ENCODE assay signal across 15 mouse cellular contexts in the genomic region with DNA sequence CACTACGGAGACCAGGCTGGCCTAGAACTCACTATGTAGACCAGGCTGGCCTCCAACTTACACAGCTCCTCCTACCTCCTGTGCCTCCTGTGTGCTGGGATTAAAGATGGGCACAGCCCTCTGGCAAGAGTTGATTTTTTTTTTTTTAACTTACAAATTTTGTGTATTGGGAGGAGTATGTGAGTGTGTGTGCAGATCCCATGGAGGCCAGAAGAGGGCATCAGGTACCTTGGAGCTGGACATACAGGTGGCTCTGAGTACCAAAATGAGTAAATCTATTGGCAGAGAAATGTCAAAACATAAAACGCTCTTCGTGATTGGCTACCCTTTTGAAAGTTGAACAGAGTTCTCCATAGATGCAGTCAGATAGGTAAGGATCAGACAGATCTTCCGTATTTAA. TPM values are rescaled to one million over a fixed set of nuclear protein-coding genes. Genes with fewer than 3 reads are reported as not detected.
DNase-seq lines count a peak whose midpoint lies in the region; ATAC-seq and TF ChIP-seq lines count a peak whose summit lies in the region.
"Had no signal": no experiment of that assay in that cellular context is flagged by ENCODE, and none has a peak within 500 bp of the region (broad histone marks: within the 10 kb centered on the region; RNA-seq: fewer than 3 reads in every experiment).

No protein-coding gene starts in this region.

- H3K9ac ChIP-seq in CH12.LX (ENCODE audit: insufficient read depth, low read depth) (no peak overlapping the region), MEL (ENCODE audit: control insufficient read depth, low read depth, low read length, poor library complexity, severe bottlenecking) (no peak overlapping the region)
- H3K9ac ChIP-seq: lung, embryonic 14.5 days; neural tube, embryonic 15.5 days had no signal

- no peak overlapping the region for H3K4me2 ChIP-seq in CH12.LX (ENCODE audit: insufficient read depth, low read depth, poor library complexity, severe bottlenecking)
- H3K4me2 ChIP-seq: lung, embryonic 14.5 days; neural tube, embryonic 15.5 days had no signal

- H3K4me1 ChIP-seq in CH12.LX (ENCODE audit: control insufficient read depth in 1 of 2, insufficient read depth in 2 of 2), result peaks cover 0 to 6% of the 10 kb centered on the region in 2 experiments; a peak in 1 of 4 replicates
- peaks cover 3% of the 10 kb centered on the region in 2 experiments; a peak in 3 of 4 replicates for H3K4me1 ChIP-seq in MEL (ENCODE audit: control insufficient read depth in 1 of 2, insufficient read depth in 2 of 2, low read length in 2 of 2)

- TF ChIP-seq POLR2A in CH12.LX (IDR thresholded peaks at IDR 0.05; ENCODE audit: low read depth, low read length), result no peak
- TF ChIP-seq POLR2A in MEL (IDR thresholded peaks at IDR 0.05; ENCODE audit: control insufficient read depth in 1 of 2, insufficient read depth in 1 of 2, low read depth in 1 of 2, low read length in 2 of 2, poor library complexity in 1 of 2), result no peak

- TF ChIP-seq CTCF in layer of hippocampus, adult 2 months (conservative IDR thresholded peaks at IDR 0.05), result peak; percentile 24
- TF ChIP-seq CTCF in CH12.LX (conservative IDR thresholded peaks at IDR 0.05 in 1 of 2, IDR thresholded peaks at IDR 0.05 in 1 of 2; ENCODE audit: low read depth in 2 of 2, low read length in 2 of 2) (peak; percentile 22 to 68; a peak in 2 of 4 replicates), MEL (IDR thresholded peaks at IDR 0.05 in 2 of 3, conservative IDR thresholded peaks at IDR 0.05 in 1 of 3; ENCODE audit: control insufficient read depth in 1 of 3, insufficient read depth in 1 of 3, low read depth in 2 of 3, low read length in 3 of 3, poor library complexity in 1 of 3, severe bottlenecking in 1 of 3) (peak; percentile 30 to 47 (median 32); a peak in 4 of 6 replicates)

- dilution Hi-C loops in CH12.LX (cut with MboI; ENCODE audit: extremely low pct_ligation_motif_present, extremely low pct_unique_long_range_greater_than_20kb, low sequenced_read_pairs), result no loop called here

- H3K36me3 ChIP-seq in CH12.LX (replicated peaks in 1 of 2; ENCODE audit: control insufficient read depth in 1 of 2, insufficient read depth in 1 of 2, low read length in 1 of 2) (no peaks in the 10 kb centered on the region), MEL (ENCODE audit: control insufficient read depth in 1 of 2, insufficient read depth in 2 of 2, low read length in 2 of 2) (peaks cover 0 to 3% of the 10 kb centered on the region in 2 experiments; a peak in 2 of 4 replicates)
- H3K36me3 ChIP-seq: limb, embryonic 10.5 days; neural tube, embryonic 15.5 days had no signal

- no peak overlapping the region for H3K4me3 ChIP-seq in layer of hippocampus, adult 2 months
- no peak overlapping the region for H3K4me3 ChIP-seq in CH12.LX (replicated peaks in 1 of 3; ENCODE audit: low read depth in 2 of 3, low read length in 2 of 3, poor library complexity in 1 of 3)
- no peak overlapping the region for H3K4me3 ChIP-seq in MEL (ENCODE audit: control insufficient read depth in 1 of 2, insufficient read depth in 1 of 2, low read depth in 2 of 2, low read length in 2 of 2)
- H3K4me3 ChIP-seq: limb, embryonic 10.5 days; neural tube, embryonic 15.5 days had no signal

- peaks cover 5% of the 10 kb centered on the region; the same call in 1 of the 2 replicates for H3K79me2 ChIP-seq in CH12.LX (replicated peaks; ENCODE audit: control insufficient read depth, extremely low read depth, insufficient read depth, poor library complexity, severe bottlenecking)
- H3K79me2 ChIP-seq in MEL (ENCODE audit: control insufficient read depth, insufficient read depth, low read length, poor library complexity), result peaks cover 7% of the 10 kb centered on the region

- H3K27ac ChIP-seq in layer of hippocampus, adult 2 months, result no peak overlapping the region
- H3K27ac ChIP-seq in CH12.LX (ENCODE audit: insufficient read depth, low read depth), result no peak overlapping the region
- H3K27ac ChIP-seq in MEL (ENCODE audit: control insufficient read depth, low read depth, low read length), result no peak overlapping the region
- H3K27ac ChIP-seq: limb, embryonic 10.5 days; neural tube, embryonic 15.5 days had no signal

- ATAC-seq in megakaryocyte-erythroid progenitor cell, adult 5-6 weeks (replicated peaks; ENCODE audit: low FRiP score, low TSS enrichment, poor library complexity, severe bottlenecking), result 0 out of 2 replicates have a peak, but pooled peaks have one; percentile 28
- no peak for ATAC-seq in cerebellum, adult (ENCODE audit: insufficient number of reproducible peaks, low FRiP score, low TSS enrichment)
- ATAC-seq: hindbrain, embryonic 16.5 days had no signal

- DNase-seq in layer of hippocampus, adult 2 months (ENCODE audit: low spot score in 2 of 2), result no peak
- no peak for DNase-seq in layer of hippocampus, postnatal 36 days
- DNase-seq in CH12.LX (ENCODE audit: extremely low read depth), result peak; percentile 42
- DNase-seq in MEL (ENCODE audit: low read depth, low spot score), result peak; percentile 53
- no peak for DNase-seq in kidney, adult 8-10 months
- DNase-seq: cerebellum, postnatal 10 days; heart, adult 11 months; kidney, postnatal 25 days; lung, embryonic 14.5 days; thymus, adult 18-20 months had no signal

- H3K9me3 ChIP-seq in CH12.LX (replicated peaks; ENCODE audit: low read length) (no peaks in the 10 kb centered on the region), MEL (replicated peaks; ENCODE audit: insufficient read depth, low read length) (no peaks in the 10 kb centered on the region)
- H3K9me3 ChIP-seq: limb, embryonic 10.5 days; neural tube, embryonic 15.5 days had no signal

- TF ChIP-seq RAD21 in CH12.LX (IDR thresholded peaks at IDR 0.05; ENCODE audit: low read depth, low read length) (peak; percentile 64), MEL (IDR thresholded peaks at IDR 0.05; ENCODE audit: low read depth, low read length) (peak; percentile 41)

- in situ Hi-C loops in CH12.LX (cut with MboI; ENCODE audit: low pct_ligation_motif_present, low pct_unique_long_range_greater_than_20kb, low sequenced_read_pairs), result no loop called here

- TF ChIP-seq EP300 in CH12.LX (IDR thresholded peaks at IDR 0.05; ENCODE audit: low read length), result no peak
- no peak for TF ChIP-seq EP300 in MEL (IDR thresholded peaks at IDR 0.05; ENCODE audit: low read depth in 1 of 2, low read length in 2 of 2)

- H3K27me3 ChIP-seq in CH12.LX (replicated peaks), result no peaks in the 10 kb centered on the region
- H3K27me3 ChIP-seq in MEL (ENCODE audit: control insufficient read depth in 1 of 2, insufficient read depth in 2 of 2, low read length in 2 of 2), result no peaks in the 10 kb centered on the region
- H3K27me3 ChIP-seq: neural tube, embryonic 15.5 days had no signal

TF ChIP-seq in CH12.LX, 34 proteins besides CTCF, POLR2A, EP300 and RAD21:
- TF ChIP-seq SMC3 (IDR thresholded peaks at IDR 0.05; ENCODE audit: low read depth, low read length), result peak; percentile 68
- TF ChIP-seq JUND (conservative IDR thresholded peaks at IDR 0.05; ENCODE audit: low read depth, low read length), result 0 out of 2 replicates have a peak, but pooled peaks have one; percentile 28
- no peak for TF ChIP-seq CHD2 (IDR thresholded peaks at IDR 0.05; ENCODE audit: low read length)
- peak; percentile 58 for TF ChIP-seq IRF4 (IDR thresholded peaks at IDR 0.05; ENCODE audit: low read depth, low read length)
- peak; percentile 70 for TF ChIP-seq ZNF384 (IDR thresholded peaks at IDR 0.05; ENCODE audit: low read depth, low read length)

TF ChIP-seq in MEL, 35 proteins besides CTCF, POLR2A, EP300 and RAD21:
- TF ChIP-seq ZNF384 (IDR thresholded peaks at IDR 0.05; ENCODE audit: low read depth, low read length), result peak; percentile 57; the same call in 1 of the 2 replicates
- peak; percentile 43 for TF ChIP-seq SMC3 (IDR thresholded peaks at IDR 0.05; ENCODE audit: low read depth, low read length)
- TF ChIP-seq TAL1 (IDR thresholded peaks at IDR 0.05; ENCODE audit: low read length), result no peak
- TF ChIP-seq CHD2 (IDR thresholded peaks at IDR 0.05; ENCODE audit: low read length), result no peak
- no peak for TF ChIP-seq ZMIZ1 (IDR thresholded peaks at IDR 0.05; ENCODE audit: low read depth, low read length)
- no peak for TF ChIP-seq TCF12 (IDR thresholded peaks at IDR 0.05; ENCODE audit: low read depth, low read length)
- no peak for TF ChIP-seq MAX (IDR thresholded peaks at IDR 0.05; ENCODE audit: low read length)
- no peak for TF ChIP-seq CHD1 (IDR thresholded peaks at IDR 0.05; ENCODE audit: low read depth, low read length)
- peak; percentile 33 for TF ChIP-seq ZC3H11A (IDR thresholded peaks at IDR 0.05; ENCODE audit: low read depth, low read length)

RNA-seq across cellular contexts. Expression of gene Agtpbp1, which starts 4.1 kb away (rescaled TPM):
- total RNA-seq in layer of hippocampus, adult 2 months (2021), result 100 to 1,000 TPM; 374 to 406 TPM
- 100 to 1,000 TPM; 347 to 388 TPM for total RNA-seq in layer of hippocampus, postnatal 36 days (2021)
- total RNA-seq in CH12.LX (2012; rRNA removed), result 15.0 and 19.5 TPM in 2 replicates
- total RNA-seq in CH12.LX (2014; rRNA removed), result 15.7 and 20.8 TPM in 2 replicates
- polyA plus RNA-seq in CH12.LX (2012; ENCODE audit: insufficient read length, low read depth), result 19.4 and 21.5 TPM in 2 replicates
- total RNA-seq in MEL (2012; rRNA removed), result 24.2 and 29.8 TPM in 2 replicates
- polyA plus RNA-seq in MEL (2012; ENCODE audit: insufficient read depth in 1 of 2, insufficient read length in 2 of 2, low read depth in 1 of 2, low replicate concordance in 2 of 2, missing spikeins in 1 of 2), result 100 to 1,000 TPM in 1 of 2 experiments, 10 to 100 TPM in 1; 33.7 to 117 TPM
- total RNA-seq in megakaryocyte-erythroid progenitor cell, adult 5-6 weeks (2014; fragmentation: Nextera tagmentation), result 49.2 and 59.4 TPM in 2 replicates
- 67.9 and 69.6 TPM in 2 replicates for total RNA-seq in megakaryocyte-erythroid progenitor cell, adult 5-6 weeks (2017)

RNA-seq across cellular contexts. Expression of gene Naa35, which starts 4.1 kb away (rescaled TPM):
- 10 to 100 TPM; 88.5 to 98.8 TPM for total RNA-seq in layer of hippocampus, adult 2 months (2021)
- total RNA-seq in layer of hippocampus, postnatal 36 days (2021), result 100 to 1,000 TPM; 104 to 106 TPM
- total RNA-seq in CH12.LX (2012; rRNA removed) (41.2 and 46.8 TPM in 2 replicates), CH12.LX (2014; rRNA removed) (56.4 and 66.4 TPM in 2 replicates), MEL (2012; rRNA removed) (19.5 and 25.8 TPM in 2 replicates)
- polyA plus RNA-seq in CH12.LX (2012; ENCODE audit: insufficient read length, low read depth) (60.2 and 69.6 TPM in 2 replicates), MEL (2012; ENCODE audit: insufficient read depth in 1 of 2, insufficient read length in 2 of 2, low read depth in 1 of 2, low replicate concordance in 2 of 2, missing spikeins in 1 of 2) (10 to 100 TPM in 1 of 2 experiments, not detected in 1; 44.4 TPM)
- 76.9 and 107 TPM in 2 replicates for total RNA-seq in megakaryocyte-erythroid progenitor cell, adult 5-6 weeks (2014; fragmentation: Nextera tagmentation)
- 38.5 and 58.0 TPM in 2 replicates for total RNA-seq in megakaryocyte-erythroid progenitor cell, adult 5-6 weeks (2017)

Comparison
In these comparisons a context has a peak if more than half of its experiments do, and no peak if none do; other contexts are left out.
1. DNase-seq: peak in CH12.LX (single experiment) and MEL (single experiment); none in layer of hippocampus, adult 2 months (0 of 2), layer of hippocampus, postnatal 36 days (0 of 2) and kidney, adult 8-10 months (0 of 2).
2. RNA of gene Agtpbp1, which starts 4.1 kb away (total RNA-seq): 374 to 406 TPM in layer of hippocampus, adult 2 months and 347 to 388 TPM in layer of hippocampus, postnatal 36 days; 49.2 to 69.6 TPM in megakaryocyte-erythroid progenitor cell, adult 5-6 weeks, 24.2 to 29.8 TPM in MEL and 15.0 to 20.8 TPM in CH12.LX; every median in the first group is over 4 times any median in the second.
3. Peak in every context shown above with its lines, with median percentiles within 50 percentile points of each other: CTCF ChIP-seq.